Mouse (Mus musculus): Measurements from ENCODE around the gene Clic3. TPM values are rescaled to one million over a fixed set of nuclear protein-coding genes. Genes with fewer than 3 reads are reported as not detected.

The Clic3 gene
- total RNA-seq, 4 experiments from 2014 or later = 1.3 to 3.6 (median 2.3) TPM

Small RNA genes lying within 50 kb of the gene (microRNA-seq; reads per million reads assigned to microRNA genes)
- 1.1 reads per million for gene Mir3087

Other genes starting within 250 kb of the Clic3 start
- gene Nelfb, start 245.3 kb upstream of the Clic3 start, total RNA-seq (2022) = 10 to 100 TPM; 38.5 to 49.3 (median 39.5) TPM
- gene Stpg3, start 242.2 kb upstream of the Clic3 start, total RNA-seq (2022) = not detected
- gene Fam166a, start 238.1 kb upstream of the Clic3 start, total RNA-seq (2022) = not detected
- gene Tubb4b, start 232.1 kb upstream of the Clic3 start, total RNA-seq (2022) = 100 to 1,000 TPM; 308 to 380 (median 323) TPM
- not detected for gene Slc34a3, start 222.5 kb upstream of the Clic3 start, total RNA-seq (2022)
- gene Rnf224, start 220.1 kb upstream of the Clic3 start, total RNA-seq (2022) = not detected
- gene Rnf208, start 214.6 kb upstream of the Clic3 start, total RNA-seq (2022) = 1 to 10 TPM in 2 of 4 experiments, under 1 TPM in 2; 0.53 to 1.7 (median 1.2) TPM
- not detected for gene Cysrt1, start 214.4 kb upstream of the Clic3 start, total RNA-seq (2022)
- 1 to 10 TPM; 1.8 to 2.4 (median 2.1) TPM for gene AL732309.1, start 210.0 kb upstream of the Clic3 start, total RNA-seq (2022)
- gene Tmem203, start 201.4 kb upstream of the Clic3 start, total RNA-seq (2022) = 10 to 100 TPM; 11.4 to 16.1 (median 13.6) TPM
- gene Tprn, start 194.2 kb upstream of the Clic3 start, total RNA-seq (2022) = 1 to 10 TPM; 4.0 to 8.6 (median 6.7) TPM
- 10 to 100 TPM; 39.5 to 47.1 (median 40.1) TPM for gene Ssna1, start 184.4 kb upstream of the Clic3 start, total RNA-seq (2022)
- 10 to 100 TPM; 36.8 to 39.8 (median 37.6) TPM for gene Anapc2, start 184.4 kb upstream of the Clic3 start, total RNA-seq (2022)
- gene Tmem210, start 168.7 kb upstream of the Clic3 start, total RNA-seq (2022) = not detected
- not detected for gene Lrrc26, start 166.9 kb upstream of the Clic3 start, total RNA-seq (2022)
- gene Grin1, start 137.7 kb upstream of the Clic3 start, total RNA-seq (2022) = under 1 TPM in 2 of 4 experiments, not detected in 2; 0.09 to 0.11 TPM
- 10 to 100 TPM; 19.9 to 28.2 (median 22.5) TPM for gene Man1b1, start 124.5 kb upstream of the Clic3 start, total RNA-seq (2022)
- gene Dpp7, start 100.5 kb upstream of the Clic3 start, total RNA-seq (2022) = 1 to 10 TPM; 3.8 to 5.2 (median 5.1) TPM
- 10 to 100 TPM in 1 of 4 experiments, 1 to 10 TPM in 3; 8.9 to 10.7 (median 9.5) TPM for gene Uap1l1, start 91.2 kb upstream of the Clic3 start, total RNA-seq (2022)
- not detected for gene Sapcd2, start 84.5 kb upstream of the Clic3 start, total RNA-seq (2022)
- 10 to 100 TPM; 11.6 to 14.4 (median 12.6) TPM for gene Entpd2, start 61.0 kb upstream of the Clic3 start, total RNA-seq (2022)
- gene Npdc1, start 57.5 kb upstream of the Clic3 start, total RNA-seq (2022) = 10 to 100 TPM; 25.3 to 35.8 (median 33.6) TPM
- gene Fut7, start 33.6 kb upstream of the Clic3 start, total RNA-seq (2022) = under 1 TPM in 2 of 4 experiments, not detected in 2; 0.16 to 0.60 TPM
- 10 to 100 TPM; 42.5 to 47.2 (median 45.2) TPM for gene Abca2, start 28.1 kb upstream of the Clic3 start, total RNA-seq (2022)
- gene Paxx, start 4.3 kb downstream of the Clic3 start, total RNA-seq (2022) = 10 to 100 TPM; 21.4 to 30.7 (median 23.3) TPM
- 1,000 to 10,000 TPM in 1 of 4 experiments, 100 to 1,000 TPM in 3; 350 to 1,004 (median 621) TPM for gene Ptgds, start 13.2 kb downstream of the Clic3 start, total RNA-seq (2022)
- not detected for gene Lcn12, start 37.1 kb downstream of the Clic3 start, total RNA-seq (2022)
- gene Fbxw5, start 43.9 kb downstream of the Clic3 start, total RNA-seq (2022) = 100 to 1,000 TPM in 1 of 4 experiments, 10 to 100 TPM in 3; 79.4 to 105 (median 88.7) TPM
- gene C8g, start 44.9 kb downstream of the Clic3 start, total RNA-seq (2022) = 1 to 10 TPM; 1.7 to 2.6 (median 2.0) TPM
- 10 to 100 TPM; 11.8 to 16.3 (median 13.8) TPM for gene Traf2, start 90.1 kb downstream of the Clic3 start, total RNA-seq (2022)
- gene Edf1, start 101.0 kb downstream of the Clic3 start, total RNA-seq (2022) = 100 to 1,000 TPM; 156 to 257 (median 210) TPM
- gene Mamdc4, start 118.0 kb downstream of the Clic3 start, total RNA-seq (2022) = 1 to 10 TPM; 1.1 to 2.2 (median 1.5) TPM
- 10 to 100 TPM; 58.2 to 72.2 (median 65.4) TPM for gene Phpt1, start 118.4 kb downstream of the Clic3 start, total RNA-seq (2022)
- under 1 TPM; 0.09 to 0.38 (median 0.25) TPM for gene Ajm1, start 124.9 kb downstream of the Clic3 start, total RNA-seq (2022)
- gene Rabl6, start 151.7 kb downstream of the Clic3 start, total RNA-seq (2022) = 10 to 100 TPM; 67.3 to 75.3 (median 71.3) TPM
- gene Ccdc183, start 160.8 kb downstream of the Clic3 start, total RNA-seq (2022) = not detected
- gene Tmem141, start 165.2 kb downstream of the Clic3 start, total RNA-seq (2022) = 10 to 100 TPM; 32.0 to 42.2 (median 38.6) TPM
- gene Fcna, start 171.2 kb downstream of the Clic3 start, total RNA-seq (2022) = 1 to 10 TPM; 3.4 to 6.0 (median 4.3) TPM
- 1 to 10 TPM in 2 of 4 experiments, under 1 TPM in 2; 0.50 to 1.3 (median 0.97) TPM for gene Lcn8, start 196.3 kb downstream of the Clic3 start, total RNA-seq (2022)
- gene Lcn5, start 201.1 kb downstream of the Clic3 start, total RNA-seq (2022) = not detected
- gene Lcn6, start 219.9 kb downstream of the Clic3 start, total RNA-seq (2022) = not detected
- gene Lcn10, start 225.9 kb downstream of the Clic3 start, total RNA-seq (2022) = not detected
- gene Obp2a, start 243.2 kb downstream of the Clic3 start, total RNA-seq (2022) = under 1 TPM in 1 of 4 experiments, not detected in 3; 0.37 TPM
- gene Bmyc, start 249.9 kb downstream of the Clic3 start, total RNA-seq (2022) = 10 to 100 TPM; 14.2 to 21.0 (median 15.6) TPM

Measured in heart, adult 8-10 months (tissue).